Mouse (Mus musculus): ENCODE data around the gene Plp2. TPM values are rescaled to one million over a fixed set of nuclear protein-coding genes. Genes with fewer than 3 reads are reported as not detected.

The Plp2 gene
- polyA plus RNA-seq, 1 experiment from 2014 or later: 79.5 TPM

DNA sequence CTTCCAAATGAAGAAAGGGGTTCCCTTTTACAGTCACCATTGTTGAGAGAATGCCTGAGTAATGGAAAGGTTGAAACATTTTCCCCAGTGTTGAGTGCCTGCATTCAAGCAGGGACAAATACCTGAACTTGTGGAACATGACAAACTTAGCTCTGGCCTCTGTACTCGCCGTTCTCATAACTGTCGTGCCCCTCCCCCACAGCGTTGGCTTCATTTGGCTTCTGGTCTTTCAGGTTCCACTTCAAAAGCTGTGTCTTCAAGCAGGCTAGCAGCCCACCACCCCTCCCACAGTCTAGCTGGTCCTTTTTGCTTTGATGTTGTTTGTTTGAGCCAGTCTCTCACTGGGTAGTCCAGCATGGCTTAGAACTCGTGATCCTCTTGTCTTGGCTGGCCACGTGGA lies 1.5 kb upstream of the Plp2 start:
- Histone ChIP-seq H3K4me1 (replicated peaks; ENCODE audit: control insufficient read depth, insufficient read depth, low read length) (no peaks in the 10 kb centered on the region; the same call in 1 of the 2 replicates), H3K4me2 (no peak overlapping the region), H3K27me3 (replicated peaks; ENCODE audit: control insufficient read depth, insufficient read depth, low read length) (no peaks in the 10 kb centered on the region), H3K27ac (ENCODE audit: low read depth, low read length) (no peak overlapping the region), H3K9me3 (ENCODE audit: control insufficient read depth, low read length) (no peaks in the 10 kb centered on the region), H3K9ac (ENCODE audit: low read depth, low read length) (no peak overlapping the region), H3K36me3 (ENCODE audit: control insufficient read depth, insufficient read depth, low read length) (no peaks in the 10 kb centered on the region), H3K4me3 (ENCODE audit: low read depth, low read length) (no peak overlapping the region)
- ATAC-seq (replicated peaks; ENCODE audit: low FRiP score) (no peak), DNase-seq (ENCODE audit: low spot score) (no peak)
- 31% methylated on average over 6 of the region's 6 CpGs for WGBS

DNA sequence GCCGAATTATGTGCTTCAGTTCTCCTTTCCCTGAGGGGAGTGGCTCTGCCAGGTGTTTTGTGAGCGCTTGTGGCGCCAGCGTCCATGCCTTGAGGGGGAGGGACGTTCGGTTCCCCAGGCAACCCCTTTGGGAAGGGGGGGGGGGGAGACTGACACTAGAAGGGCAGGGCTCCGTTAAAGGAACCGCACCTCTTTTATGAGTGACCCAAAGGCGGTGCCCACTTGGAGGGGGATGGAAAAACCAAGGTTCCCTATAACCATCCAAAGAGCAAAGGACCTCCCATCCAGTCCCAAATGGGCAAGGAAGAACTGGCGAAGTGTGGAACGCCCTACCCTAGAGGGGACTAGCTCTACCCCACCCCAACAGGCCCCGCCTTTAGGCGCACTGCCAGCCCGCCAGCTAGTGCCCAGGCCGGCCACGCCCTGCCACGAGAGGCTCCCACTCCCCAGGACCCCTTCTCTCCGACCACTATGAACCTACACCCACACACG lies 754 bp downstream of the Plp2 start:
- peak overlapping the region; percentile 59 for H3K9ac ChIP-seq (ENCODE audit: low read depth, low read length)
- no peak overlapping the region for H3K27ac ChIP-seq (ENCODE audit: low read depth, low read length)

DNA sequence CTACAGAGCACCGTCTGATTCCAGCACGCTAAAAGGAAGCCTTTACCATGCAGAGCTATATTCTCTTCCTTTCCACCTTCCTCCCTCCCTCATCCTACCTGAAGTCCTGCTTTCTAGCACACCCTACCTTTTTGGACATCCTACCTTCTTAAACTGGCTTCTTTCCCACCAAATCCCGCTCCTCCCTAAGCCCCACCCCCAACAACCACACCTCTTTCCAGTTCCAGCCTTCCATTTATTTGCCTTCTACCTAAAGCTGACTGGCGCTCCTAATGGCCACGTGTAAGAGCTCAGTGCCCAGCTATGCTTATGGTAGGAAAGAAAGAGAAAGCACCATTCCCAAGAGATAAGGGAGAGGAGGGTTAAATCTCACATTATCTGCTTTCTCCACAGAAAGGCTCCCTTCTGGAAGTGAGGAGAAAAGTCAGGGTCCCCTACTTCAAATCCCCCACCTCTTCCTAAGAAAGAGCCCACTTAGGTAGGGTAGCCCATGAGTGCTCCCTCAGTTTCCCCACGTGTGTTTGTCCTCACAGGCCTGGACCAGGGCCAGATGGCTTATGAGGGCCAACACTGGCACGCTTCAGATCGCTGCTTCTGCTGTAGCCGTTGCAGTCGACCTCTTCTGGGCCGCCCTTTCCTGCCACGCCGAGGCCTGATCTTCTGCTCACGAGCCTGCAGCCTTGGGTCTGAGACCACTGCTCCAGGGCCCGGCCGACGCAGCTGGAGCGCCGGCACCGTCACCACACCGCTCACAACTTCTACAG lies 5.3 kb downstream of the Plp2 start:
- H3K36me3 ChIP-seq (ENCODE audit: control insufficient read depth, insufficient read depth, low read length): no peaks in the 10 kb centered on the region
- ATAC-seq (replicated peaks; ENCODE audit: low FRiP score) (no peak), DNase-seq (ENCODE audit: low spot score) (no peak)
- no peaks in the 10 kb centered on the region for H3K27me3 ChIP-seq (replicated peaks; ENCODE audit: control insufficient read depth, insufficient read depth, low read length)
- H3K27ac ChIP-seq (ENCODE audit: low read depth, low read length): no peak overlapping the region
- no peak overlapping the region for H3K4me3 ChIP-seq (ENCODE audit: low read depth, low read length)
- WGBS: 74% methylated on average over 21 of the region's 21 CpGs
- no peak overlapping the region for H3K4me2 ChIP-seq
- no peak overlapping the region for H3K9ac ChIP-seq (ENCODE audit: low read depth, low read length)
- no peaks in the 10 kb centered on the region for H3K4me1 ChIP-seq (replicated peaks; ENCODE audit: control insufficient read depth, insufficient read depth, low read length)
- no peaks in the 10 kb centered on the region for H3K9me3 ChIP-seq (ENCODE audit: control insufficient read depth, low read length)

More for the DNA sequence above, 754 bp downstream of the Plp2 start:
- H3K27me3 ChIP-seq (replicated peaks; ENCODE audit: control insufficient read depth, insufficient read depth, low read length): no peaks in the 10 kb centered on the region
- 19% methylated on average over 15 of the region's 19 CpGs for WGBS
- peak overlapping the region; percentile 76 for H3K4me2 ChIP-seq
- no peaks in the 10 kb centered on the region for H3K36me3 ChIP-seq (ENCODE audit: control insufficient read depth, insufficient read depth, low read length)
- DNase-seq (ENCODE audit: low spot score): no peak
- ATAC-seq (replicated peaks; ENCODE audit: low FRiP score): peak; percentile 60
- no peaks in the 10 kb centered on the region for H3K9me3 ChIP-seq (ENCODE audit: control insufficient read depth, low read length)
- no peaks in the 10 kb centered on the region; the same call in 1 of the 2 replicates for H3K4me1 ChIP-seq (replicated peaks; ENCODE audit: control insufficient read depth, insufficient read depth, low read length)
- H3K4me3 ChIP-seq (ENCODE audit: low read depth, low read length): peak overlapping the region; percentile 54

DNA sequence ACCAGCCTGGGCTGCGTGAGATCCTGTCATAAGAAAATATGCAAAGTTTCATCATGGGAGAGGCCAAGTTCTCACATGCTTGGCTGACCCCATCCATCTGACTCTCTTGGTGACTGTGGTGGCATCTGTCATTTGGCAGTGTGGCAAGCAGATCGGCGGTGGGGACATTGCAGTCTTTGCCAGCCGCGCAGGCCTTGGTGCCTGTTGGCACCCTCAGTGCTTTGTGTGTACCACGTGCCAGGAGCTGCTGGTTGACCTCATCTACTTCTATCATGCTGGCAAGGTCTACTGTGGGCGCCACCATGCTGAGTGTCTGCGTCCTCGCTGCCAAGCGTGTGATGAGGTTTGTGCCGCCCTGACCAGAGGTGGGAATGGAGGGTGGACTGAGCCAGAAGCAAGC lies 6.4 kb downstream of the Plp2 start:
- no peak for ATAC-seq (replicated peaks; ENCODE audit: low FRiP score)
- WGBS: 94% methylated on average over 11 of the region's 11 CpGs

DNA sequence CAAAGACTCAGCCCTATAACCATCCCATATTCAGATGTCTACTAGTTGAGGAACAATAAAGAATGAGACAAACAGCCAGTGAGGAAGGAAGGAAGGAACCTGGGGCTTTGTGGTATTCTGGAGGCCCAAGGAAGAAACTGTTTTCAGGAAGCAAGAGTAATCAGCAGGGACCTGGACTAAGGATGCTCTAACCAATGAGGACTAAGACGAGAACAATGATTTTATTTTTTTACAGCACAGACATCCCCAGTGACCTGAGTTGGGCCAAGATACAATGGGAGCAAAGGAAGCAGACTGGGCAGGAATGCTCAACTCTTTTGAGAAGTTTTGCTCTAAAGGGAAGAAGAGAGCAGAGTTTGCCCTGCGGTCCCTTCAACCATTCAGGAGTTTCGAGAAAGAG lies 8.3 kb downstream of the Plp2 start:
- ATAC-seq (replicated peaks; ENCODE audit: low FRiP score) (no peak), DNase-seq (ENCODE audit: low spot score) (no peak)
- H3K27me3 ChIP-seq (replicated peaks; ENCODE audit: control insufficient read depth, insufficient read depth, low read length): no peaks in the 10 kb centered on the region
- no peak overlapping the region for H3K4me2 ChIP-seq
- H3K36me3 ChIP-seq (ENCODE audit: control insufficient read depth, insufficient read depth, low read length): no peaks in the 10 kb centered on the region
- H3K27ac ChIP-seq (ENCODE audit: low read depth, low read length): no peak overlapping the region
- H3K9ac ChIP-seq (ENCODE audit: low read depth, low read length): no peak overlapping the region
- H3K9me3 ChIP-seq (ENCODE audit: control insufficient read depth, low read length): no peaks in the 10 kb centered on the region
- H3K4me1 ChIP-seq (replicated peaks; ENCODE audit: control insufficient read depth, insufficient read depth, low read length): 0 out of 2 replicates have a peak, but pooled peaks cover 2% of the 10 kb centered on the region
- H3K4me3 ChIP-seq (ENCODE audit: low read depth, low read length): no peak overlapping the region
- WGBS: 75% methylated on average over 3 of the region's 3 CpGs

More for the DNA sequence above, 6.4 kb downstream of the Plp2 start:
- no peaks in the 10 kb centered on the region for H3K9me3 ChIP-seq (ENCODE audit: control insufficient read depth, low read length)
- DNase-seq (ENCODE audit: low spot score): no peak
- no peak overlapping the region for H3K4me3 ChIP-seq (ENCODE audit: low read depth, low read length)
- no peaks in the 10 kb centered on the region for H3K36me3 ChIP-seq (ENCODE audit: control insufficient read depth, insufficient read depth, low read length)
- H3K9ac ChIP-seq (ENCODE audit: low read depth, low read length): no peak overlapping the region
- no peak overlapping the region for H3K27ac ChIP-seq (ENCODE audit: low read depth, low read length)
- no peaks in the 10 kb centered on the region for H3K4me1 ChIP-seq (replicated peaks; ENCODE audit: control insufficient read depth, insufficient read depth, low read length)
- H3K27me3 ChIP-seq (replicated peaks; ENCODE audit: control insufficient read depth, insufficient read depth, low read length): no peaks in the 10 kb centered on the region
- H3K4me2 ChIP-seq: no peak overlapping the region

DNA sequence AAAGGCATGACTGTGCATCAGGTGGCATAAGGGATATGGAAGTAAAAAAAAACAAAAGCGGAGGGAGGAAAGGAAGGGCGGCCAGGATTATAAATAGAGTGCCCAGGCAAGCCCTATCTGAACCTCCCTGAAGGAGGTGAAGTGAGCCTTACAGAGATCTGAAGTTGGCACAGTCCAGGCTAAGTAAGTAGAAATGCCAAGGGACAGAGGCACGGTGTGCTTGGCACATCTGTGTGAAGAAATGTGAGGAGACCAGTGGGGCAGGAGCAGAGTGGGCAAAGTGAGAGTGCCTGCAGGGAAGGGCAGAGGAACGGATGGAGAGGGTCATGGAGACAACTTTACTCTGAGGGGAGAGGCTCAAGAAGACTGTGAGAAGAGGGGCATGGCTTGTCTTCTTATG lies 10.1 kb downstream of the Plp2 start:
- Histone ChIP-seq H3K9me3 (ENCODE audit: control insufficient read depth, low read length) (no peaks in the 10 kb centered on the region), H3K36me3 (ENCODE audit: control insufficient read depth, insufficient read depth, low read length) (no peaks in the 10 kb centered on the region), H3K4me2 (no peak overlapping the region), H3K27me3 (replicated peaks; ENCODE audit: control insufficient read depth, insufficient read depth, low read length) (no peaks in the 10 kb centered on the region), H3K4me3 (ENCODE audit: low read depth, low read length) (no peak overlapping the region), H3K9ac (ENCODE audit: low read depth, low read length) (no peak overlapping the region), H3K4me1 (replicated peaks; ENCODE audit: control insufficient read depth, insufficient read depth, low read length) (0 out of 2 replicates have a peak, but pooled peaks cover 3% of the 10 kb centered on the region), H3K27ac (ENCODE audit: low read depth, low read length) (no peak overlapping the region)
- WGBS: 74% methylated on average over 4 of the region's 4 CpGs
- no peak for DNase-seq (ENCODE audit: low spot score)
- no peak for ATAC-seq (replicated peaks; ENCODE audit: low FRiP score)

DNA sequence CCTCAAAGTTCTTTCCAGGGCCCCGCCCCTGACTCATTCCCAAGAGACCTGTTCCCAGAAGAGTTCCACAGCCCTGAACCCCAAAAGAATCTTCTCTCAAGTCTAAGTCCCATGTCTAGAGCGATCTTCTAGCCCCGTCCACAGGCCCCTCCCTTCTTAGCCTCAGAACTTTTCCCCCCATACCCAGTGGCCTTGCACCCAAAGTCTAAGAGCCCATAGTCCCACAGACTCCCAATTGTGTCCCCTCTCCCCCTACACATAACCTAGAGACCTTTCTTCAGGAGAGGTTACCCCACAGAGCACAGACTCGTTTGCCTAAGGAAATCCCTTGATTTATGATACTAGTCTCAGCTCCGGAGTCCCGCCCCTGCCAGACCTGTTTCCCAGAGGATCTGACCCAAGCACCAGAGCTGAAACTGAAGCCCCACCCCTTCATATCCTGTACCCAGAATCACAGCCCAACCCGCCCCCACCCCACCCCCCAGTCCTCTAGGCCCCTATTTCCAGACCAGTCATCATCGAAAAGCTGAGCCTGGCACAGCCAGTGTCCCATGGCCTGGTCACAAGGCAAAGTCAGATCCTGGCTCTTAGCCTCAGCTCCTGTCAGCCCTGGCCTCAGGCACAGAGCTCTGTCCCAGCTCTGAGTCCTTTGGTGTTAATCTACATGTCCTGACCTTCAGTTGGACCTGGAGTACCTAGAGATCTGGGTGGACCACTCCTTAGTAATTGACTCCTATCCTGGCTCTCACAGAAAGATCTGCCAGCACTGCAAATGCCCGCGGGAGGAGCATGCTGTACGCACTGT lies 12.2 kb downstream of the Plp2 start:
- H3K4me1 ChIP-seq (replicated peaks; ENCODE audit: control insufficient read depth, insufficient read depth, low read length): 0 out of 2 replicates have a peak, but pooled peaks cover 3% of the 10 kb centered on the region
- no peak overlapping the region for H3K9ac ChIP-seq (ENCODE audit: low read depth, low read length)
- H3K27ac ChIP-seq (ENCODE audit: low read depth, low read length): no peak overlapping the region
- 59% methylated on average over 11 of the region's 11 CpGs for WGBS
- DNase-seq (ENCODE audit: low spot score): no peak
- no peaks in the 10 kb centered on the region for H3K27me3 ChIP-seq (replicated peaks; ENCODE audit: control insufficient read depth, insufficient read depth, low read length)
- no peak overlapping the region for H3K4me3 ChIP-seq (ENCODE audit: low read depth, low read length)
- peak overlapping the region; percentile 68 for H3K4me2 ChIP-seq
- H3K9me3 ChIP-seq (ENCODE audit: control insufficient read depth, low read length): no peaks in the 10 kb centered on the region
- H3K36me3 ChIP-seq (ENCODE audit: control insufficient read depth, insufficient read depth, low read length): no peaks in the 10 kb centered on the region
- ATAC-seq (replicated peaks; ENCODE audit: low FRiP score): no peak

DNA sequence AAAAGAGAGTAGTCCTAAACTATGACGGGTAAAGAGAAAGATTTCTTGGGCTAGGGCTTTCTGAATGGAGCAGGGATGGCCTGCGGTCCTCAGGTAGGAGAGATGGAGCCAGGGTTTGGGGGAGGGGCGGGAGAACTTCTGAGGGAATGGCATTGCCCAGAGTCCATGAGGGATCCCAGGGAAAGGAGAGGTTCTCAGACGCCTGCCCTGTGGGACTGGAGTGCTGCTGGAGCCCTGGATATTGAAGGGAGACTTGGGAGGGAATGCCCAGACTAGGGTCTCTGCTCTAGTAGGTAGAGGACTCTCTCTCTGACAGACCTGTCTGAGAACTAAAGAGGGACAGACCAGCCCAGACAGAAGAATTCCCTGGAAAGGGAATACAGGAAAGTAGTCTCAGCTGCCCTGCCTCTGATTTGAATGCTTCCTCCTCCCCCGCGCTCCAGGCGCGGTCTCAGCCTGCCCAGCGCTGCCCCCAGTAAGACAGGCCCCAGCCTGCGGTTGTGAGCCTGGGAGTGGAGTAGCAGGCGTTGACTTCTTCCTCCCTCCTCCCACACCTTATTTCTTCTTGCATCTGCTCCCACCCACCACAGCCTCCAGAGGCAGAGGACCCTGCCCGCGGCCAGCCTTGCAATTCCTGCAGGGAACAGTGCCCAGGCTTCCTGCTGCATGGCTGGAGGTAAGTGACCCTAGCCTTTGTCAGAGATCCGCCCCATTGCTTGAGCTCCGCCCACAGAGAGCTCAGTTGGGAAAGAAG lies 13.0 kb downstream of the Plp2 start:
- Histone ChIP-seq H3K27ac (ENCODE audit: low read depth, low read length) (no peak overlapping the region), H3K4me2 (peak overlapping the region; percentile 68), H3K36me3 (ENCODE audit: control insufficient read depth, insufficient read depth, low read length) (no peaks in the 10 kb centered on the region), H3K27me3 (replicated peaks; ENCODE audit: control insufficient read depth, insufficient read depth, low read length) (no peaks in the 10 kb centered on the region), H3K4me1 (replicated peaks; ENCODE audit: control insufficient read depth, insufficient read depth, low read length) (0 out of 2 replicates have a peak, but pooled peaks cover 3% of the 10 kb centered on the region), H3K9ac (ENCODE audit: low read depth, low read length) (no peak overlapping the region; the same call in 1 of the 2 replicates), H3K4me3 (ENCODE audit: low read depth, low read length) (0 out of 2 replicates have a peak overlapping the region, but pooled peaks have one; percentile 49), H3K9me3 (ENCODE audit: control insufficient read depth, low read length) (no peaks in the 10 kb centered on the region)
- DNase-seq (ENCODE audit: low spot score) (no peak), ATAC-seq (replicated peaks; ENCODE audit: low FRiP score) (peak; percentile 43)
- 19% methylated on average over 15 of the region's 15 CpGs for WGBS

All from liver, embryonic 11.5 days (tissue).